Mouse (Mus musculus): ENCODE data around the gene Stag1. TPM values are rescaled to one million over a fixed set of nuclear protein-coding genes. Genes with fewer than 3 reads are reported as not detected.

Gene Stag1
- polyA plus RNA-seq, 1 experiment from 2014 or later, result 69.9 TPM

GRCm38 (mm10) chr9:100944677-100945365 lies 347.2 kb downstream of the Stag1 start:
- ATAC-seq (ENCODE audit: low FRiP score, low TSS enrichment), result no peak
- Histone ChIP-seq H3K9me3 (ENCODE audit: control insufficient read depth, low read length) (no peaks in the 10 kb centered on the region), H3K27me3 (ENCODE audit: control insufficient read depth, insufficient read depth, low read length) (no peaks in the 10 kb centered on the region), H3K4me2 (replicated peaks; ENCODE audit: low read depth, low read length) (no peak overlapping the region), H3K4me1 (ENCODE audit: control insufficient read depth, insufficient read depth, low read length) (no peaks in the 10 kb centered on the region), H3K36me3 (ENCODE audit: control insufficient read depth, insufficient read depth, low read length) (peaks cover 8% of the 10 kb centered on the region; the same call in 1 of the 2 replicates), H3K9ac (ENCODE audit: low read depth, low read length) (no peak overlapping the region), H3K4me3 (ENCODE audit: low read length) (no peak overlapping the region), H3K27ac (ENCODE audit: low read depth, low read length) (no peak overlapping the region)
- 93% methylated on average over 5 of the region's 5 CpGs for WGBS

GRCm38 (mm10) chr9:100951481-100951880 lies 353.9 kb downstream of the Stag1 start:
- Histone ChIP-seq H3K4me2 (replicated peaks; ENCODE audit: low read depth, low read length) (no peak overlapping the region), H3K36me3 (ENCODE audit: control insufficient read depth, insufficient read depth, low read length) (peaks cover 30% of the 10 kb centered on the region), H3K9me3 (ENCODE audit: control insufficient read depth, low read length) (no peaks in the 10 kb centered on the region), H3K4me3 (ENCODE audit: low read length) (no peak overlapping the region), H3K4me1 (ENCODE audit: control insufficient read depth, insufficient read depth, low read length) (no peaks in the 10 kb centered on the region), H3K27me3 (ENCODE audit: control insufficient read depth, insufficient read depth, low read length) (no peaks in the 10 kb centered on the region), H3K27ac (ENCODE audit: low read depth, low read length) (no peak overlapping the region), H3K9ac (ENCODE audit: low read depth, low read length) (no peak overlapping the region)
- no peak for ATAC-seq (ENCODE audit: low FRiP score, low TSS enrichment)
- WGBS, result 70% methylated on average over 4 of the region's 4 CpGs

- 74% methylated on average over 5 of the region's 5 CpGs for WGBS
- no peak for ATAC-seq (ENCODE audit: low FRiP score, low TSS enrichment)
Observed at GRCm38 (mm10) chr9:100962903-100963427, 365.4 kb downstream of the Stag1 start.

GRCm38 (mm10) chr9:100963428-100963912 lies 365.9 kb downstream of the Stag1 start:
- Histone ChIP-seq H3K9ac (ENCODE audit: low read depth, low read length) (no peak overlapping the region), H3K4me1 (ENCODE audit: control insufficient read depth, insufficient read depth, low read length) (no peaks in the 10 kb centered on the region), H3K4me2 (replicated peaks; ENCODE audit: low read depth, low read length) (no peak overlapping the region), H3K27ac (ENCODE audit: low read depth, low read length) (no peak overlapping the region), H3K9me3 (ENCODE audit: control insufficient read depth, low read length) (no peaks in the 10 kb centered on the region; the same call in 1 of the 2 replicates), H3K36me3 (ENCODE audit: control insufficient read depth, insufficient read depth, low read length) (peaks cover 5% of the 10 kb centered on the region; the same call in 1 of the 2 replicates), H3K27me3 (ENCODE audit: control insufficient read depth, insufficient read depth, low read length) (no peaks in the 10 kb centered on the region), H3K4me3 (ENCODE audit: low read length) (no peak overlapping the region)
- 82% methylated on average over 1 of the region's 1 CpGs for WGBS
- no peak for ATAC-seq (ENCODE audit: low FRiP score, low TSS enrichment)

More at GRCm38 (mm10) chr9:100962903-100963427, 365.4 kb downstream of the Stag1 start:
- peaks cover 7% of the 10 kb centered on the region; the same call in 1 of the 2 replicates for H3K36me3 ChIP-seq (ENCODE audit: control insufficient read depth, insufficient read depth, low read length)
- no peaks in the 10 kb centered on the region; the same call in 1 of the 2 replicates for H3K9me3 ChIP-seq (ENCODE audit: control insufficient read depth, low read length)
- no peak overlapping the region for H3K9ac ChIP-seq (ENCODE audit: low read depth, low read length)
- H3K27ac ChIP-seq (ENCODE audit: low read depth, low read length), result no peak overlapping the region
- no peak overlapping the region for H3K4me3 ChIP-seq (ENCODE audit: low read length)
- H3K4me2 ChIP-seq (replicated peaks; ENCODE audit: low read depth, low read length), result no peak overlapping the region
- H3K27me3 ChIP-seq (ENCODE audit: control insufficient read depth, insufficient read depth, low read length), result no peaks in the 10 kb centered on the region
- no peaks in the 10 kb centered on the region for H3K4me1 ChIP-seq (ENCODE audit: control insufficient read depth, insufficient read depth, low read length)

GRCm38 (mm10) chr9:100964106-100964505 lies 366.5 kb downstream of the Stag1 start:
- Histone ChIP-seq H3K36me3 (ENCODE audit: control insufficient read depth, insufficient read depth, low read length) (no peaks in the 10 kb centered on the region), H3K4me2 (replicated peaks; ENCODE audit: low read depth, low read length) (no peak overlapping the region), H3K27ac (ENCODE audit: low read depth, low read length) (no peak overlapping the region), H3K4me3 (ENCODE audit: low read length) (no peak overlapping the region), H3K9ac (ENCODE audit: low read depth, low read length) (no peak overlapping the region), H3K9me3 (ENCODE audit: control insufficient read depth, low read length) (no peaks in the 10 kb centered on the region; the same call in 1 of the 2 replicates), H3K27me3 (ENCODE audit: control insufficient read depth, insufficient read depth, low read length) (no peaks in the 10 kb centered on the region), H3K4me1 (ENCODE audit: control insufficient read depth, insufficient read depth, low read length) (no peaks in the 10 kb centered on the region)
- no peak for ATAC-seq (ENCODE audit: low FRiP score, low TSS enrichment)
- 83% methylated on average over 4 of the region's 4 CpGs for WGBS

- ATAC-seq (ENCODE audit: low FRiP score, low TSS enrichment), result no peak
- H3K4me1 ChIP-seq (ENCODE audit: control insufficient read depth, insufficient read depth, low read length), result no peaks in the 10 kb centered on the region
- no peak overlapping the region for H3K4me2 ChIP-seq (replicated peaks; ENCODE audit: low read depth, low read length)
- H3K27ac ChIP-seq (ENCODE audit: low read depth, low read length), result no peak overlapping the region
- H3K36me3 ChIP-seq (ENCODE audit: control insufficient read depth, insufficient read depth, low read length), result no peaks in the 10 kb centered on the region
- H3K4me3 ChIP-seq (ENCODE audit: low read length), result no peak overlapping the region
- H3K9me3 ChIP-seq (ENCODE audit: control insufficient read depth, low read length), result no peaks in the 10 kb centered on the region
- WGBS, result 89% methylated on average over 2 of the region's 2 CpGs
- H3K9ac ChIP-seq (ENCODE audit: low read depth, low read length), result no peak overlapping the region
- no peaks in the 10 kb centered on the region for H3K27me3 ChIP-seq (ENCODE audit: control insufficient read depth, insufficient read depth, low read length)
Observed at GRCm38 (mm10) chr9:100969461-100969860, 371.9 kb downstream of the Stag1 start.

GRCm38 (mm10) chr9:100978666-100979065 lies 381.1 kb downstream of the Stag1 start:
- Histone ChIP-seq H3K9me3 (ENCODE audit: control insufficient read depth, low read length) (peaks cover 4% of the 10 kb centered on the region), H3K9ac (ENCODE audit: low read depth, low read length) (no peak overlapping the region), H3K27me3 (ENCODE audit: control insufficient read depth, insufficient read depth, low read length) (no peaks in the 10 kb centered on the region), H3K27ac (ENCODE audit: low read depth, low read length) (no peak overlapping the region), H3K4me2 (replicated peaks; ENCODE audit: low read depth, low read length) (no peak overlapping the region), H3K4me1 (ENCODE audit: control insufficient read depth, insufficient read depth, low read length) (no peaks in the 10 kb centered on the region), H3K4me3 (ENCODE audit: low read length) (no peak overlapping the region), H3K36me3 (ENCODE audit: control insufficient read depth, insufficient read depth, low read length) (0 out of 2 replicates have a peak, but pooled peaks cover 5% of the 10 kb centered on the region)
- ATAC-seq (ENCODE audit: low FRiP score, low TSS enrichment), result no peak
- 95% methylated on average over 5 of the region's 5 CpGs for WGBS

- Histone ChIP-seq H3K4me2 (replicated peaks; ENCODE audit: low read depth, low read length) (no peak overlapping the region), H3K27me3 (ENCODE audit: control insufficient read depth, insufficient read depth, low read length) (no peaks in the 10 kb centered on the region), H3K9ac (ENCODE audit: low read depth, low read length) (no peak overlapping the region), H3K36me3 (ENCODE audit: control insufficient read depth, insufficient read depth, low read length) (0 out of 2 replicates have a peak, but pooled peaks cover 5% of the 10 kb centered on the region), H3K27ac (ENCODE audit: low read depth, low read length) (no peak overlapping the region), H3K4me3 (ENCODE audit: low read length) (no peak overlapping the region), H3K4me1 (ENCODE audit: control insufficient read depth, insufficient read depth, low read length) (no peaks in the 10 kb centered on the region), H3K9me3 (ENCODE audit: control insufficient read depth, low read length) (peaks cover 4% of the 10 kb centered on the region)
- no peak for ATAC-seq (ENCODE audit: low FRiP score, low TSS enrichment)
- 72% methylated on average over 5 of the region's 5 CpGs for WGBS
Observed at GRCm38 (mm10) chr9:100979260-100979659, 381.7 kb downstream of the Stag1 start.

- ATAC-seq (ENCODE audit: low FRiP score, low TSS enrichment), result no peak
- H3K4me2 ChIP-seq (replicated peaks; ENCODE audit: low read depth, low read length), result no peak overlapping the region
- WGBS, result 93% methylated on average over 7 of the region's 7 CpGs
Observed at GRCm38 (mm10) chr9:100982786-100983185, 385.2 kb downstream of the Stag1 start.

More at GRCm38 (mm10) chr9:100982786-100983185, 385.2 kb downstream of the Stag1 start:
- Histone ChIP-seq H3K9ac (ENCODE audit: low read depth, low read length) (no peak overlapping the region), H3K9me3 (ENCODE audit: control insufficient read depth, low read length) (no peaks in the 10 kb centered on the region), H3K36me3 (ENCODE audit: control insufficient read depth, insufficient read depth, low read length) (peaks cover 12% of the 10 kb centered on the region; the same call in 1 of the 2 replicates), H3K4me1 (ENCODE audit: control insufficient read depth, insufficient read depth, low read length) (no peaks in the 10 kb centered on the region), H3K27ac (ENCODE audit: low read depth, low read length) (no peak overlapping the region), H3K27me3 (ENCODE audit: control insufficient read depth, insufficient read depth, low read length) (no peaks in the 10 kb centered on the region), H3K4me3 (ENCODE audit: low read length) (no peak overlapping the region)

All from kidney, embryonic 14.5 days (tissue).